Mouse (Mus musculus) hindbrain, embryonic 12.5 days (tissue): ENCODE data around the gene Gm18596. TPM values are rescaled to one million over a fixed set of nuclear protein-coding genes. Genes with fewer than 3 reads are reported as not detected.

Experiments used
- ATAC-seq: fragments of 200-750 bp; cut with Nextera tagmentation; 2 replicates; pipeline ENCODE4 v1.8.0; 2017; ENCODE audit warnings: moderate TSS enrichment; ENCODE audit not compliant: low FRiP score
- H3K27ac ChIP-seq: fragments of 300-500 bp; sonication (generic); 2 replicates; pipeline ENCODE4 v1.5.1; 2016; ENCODE audit warnings: mild to moderate bottlenecking
- H3K27me3 ChIP-seq: fragments of 300-500 bp; sonication (generic); 2 replicates; pipeline ENCODE4 v1.6.1; 2016; ENCODE audit warnings: mild to moderate bottlenecking
- H3K36me3 ChIP-seq: fragments of 300-500 bp; sonication (generic); 2 replicates; pipeline ENCODE4 v1.6.1; 2016; ENCODE audit warnings: mild to moderate bottlenecking
- H3K4me1 ChIP-seq: fragments of 300-500 bp; sonication (generic); 2 replicates; pipeline ENCODE4 v1.6.1; 2016
- H3K4me2 ChIP-seq: fragments of 300-500 bp; sonication (generic); replicated peaks from 2 replicates; pipeline ENCODE4 v1.6.1; 2016; ENCODE audit warnings: mild to moderate bottlenecking
- H3K4me3 ChIP-seq: fragments of 300-500 bp; sonication (generic); 2 replicates; pipeline ENCODE4 v1.5.1; 2016; ENCODE audit warnings: mild to moderate bottlenecking
- H3K9ac ChIP-seq: fragments of 300-500 bp; sonication (generic); 2 replicates; pipeline ENCODE4 v1.6.1; 2016; ENCODE audit warnings: mild to moderate bottlenecking, moderate library complexity
- H3K9me3 ChIP-seq: fragments of 300-500 bp; sonication (generic); replicated peaks from 2 replicates; pipeline ENCODE4 v1.6.1; 2016; ENCODE audit warnings: mild to moderate bottlenecking
- WGBS: fragments of 180-500 bp; shearing (Covaris S2); methylation state at CpG from one replicate; pipeline ENCODE4 v1.1.7; 2016; 5-methylcytosine and 5-hydroxymethylcytosine counted together
- polyA plus RNA-seq: library from polyadenylated mRNA; unstranded; fragments of >200 nt; fragmentation: Nextera tagmentation; extraction: Ambion mirVana; gene quantifications from 2 replicates; pipeline ENCODE4 v1.2.1, GENCODE M21; 2016

Gm18596 gene
- polyA plus RNA-seq, 1 experiment from 2014 or later: not detected

- no peak for ATAC-seq
- H3K4me3 ChIP-seq: no peak within 1 kb of the TSS
- H3K27me3 ChIP-seq: 0 out of 2 replicates have a peak, but pooled peaks cover 5% of the 10 kb centered on the region
- no peaks in the 10 kb centered on the region for H3K36me3 ChIP-seq
- H3K9me3 ChIP-seq: 0 out of 2 replicates have a peak, but pooled peaks cover 3% of the 10 kb centered on the region
- 40% methylated on average over 4 of the region's 4 CpGs for WGBS
- no peak within 1 kb of the TSS for H3K27ac ChIP-seq
- no peak within 1 kb of the TSS for H3K9ac ChIP-seq
- peaks cover 4% of the 10 kb centered on the region for H3K4me1 ChIP-seq
- H3K4me2 ChIP-seq: no peak within 1 kb of the TSS
Measured at GRCm38 (mm10) chr10:77697133-77697532, 45.3 kb downstream of the Gm18596 start, which contains the start of gene Gm9508. Gene Gm9508, minus strand, starts transcription at chr10:77697233.

Other genes starting within 250 kb of the Gm18596 start
- gene Fam207a, start 226.9 kb downstream of the Gm18596 start, polyA plus RNA-seq: 47.3 and 48.0 TPM in 2 replicates
- gene Itgb2, start 212.4 kb downstream of the Gm18596 start, polyA plus RNA-seq: 0.70 and 1.6 TPM in 2 replicates
- gene Pttg1ip, start 160.9 kb downstream of the Gm18596 start, polyA plus RNA-seq: 77.2 and 78.8 TPM in 2 replicates
- gene Sumo3, start 136.5 kb downstream of the Gm18596 start, polyA plus RNA-seq: 276 and 287 TPM in 2 replicates
- 13.2 and 13.3 TPM in 2 replicates for gene Gm49325, start 136.4 kb downstream of the Gm18596 start, polyA plus RNA-seq
- gene Ube2g2, start 120.4 kb downstream of the Gm18596 start, polyA plus RNA-seq: 81.6 and 82.3 TPM in 2 replicates
- gene Tspear, start 56.1 kb downstream of the Gm18596 start, polyA plus RNA-seq: 0.48 and 1.2 TPM in 2 replicates
- not detected in 2 replicates for gene Gm19402, start 51.9 kb downstream of the Gm18596 start, polyA plus RNA-seq
- gene Gm9508, start 45.4 kb downstream of the Gm18596 start, polyA plus RNA-seq: not detected in 2 replicates
- gene Gm10272, start 36.0 kb downstream of the Gm18596 start, polyA plus RNA-seq: not detected in 2 replicates
- gene Gm10024, start 31.2 kb downstream of the Gm18596 start, polyA plus RNA-seq: not detected in 2 replicates
- gene Gm10142, start 26.8 kb downstream of the Gm18596 start, polyA plus RNA-seq: not detected in 2 replicates
- not detected in 2 replicates for gene Krtap12-1, start 22.0 kb downstream of the Gm18596 start, polyA plus RNA-seq
- gene Gm10100, start 16.2 kb downstream of the Gm18596 start, polyA plus RNA-seq: not detected in 2 replicates
- gene Gm9736, start 8.7 kb upstream of the Gm18596 start, polyA plus RNA-seq: not detected in 2 replicates
- gene Gm3233, start 17.0 kb upstream of the Gm18596 start, polyA plus RNA-seq: not detected in 2 replicates
- not detected in 2 replicates for gene Gm3238, start 28.7 kb upstream of the Gm18596 start, polyA plus RNA-seq
- not detected in 2 replicates for gene Gm7138, start 34.3 kb upstream of the Gm18596 start, polyA plus RNA-seq
- gene Gm3250, start 39.9 kb upstream of the Gm18596 start, polyA plus RNA-seq: not detected in 2 replicates
- not detected in 2 replicates for gene Gm7137, start 45.6 kb upstream of the Gm18596 start, polyA plus RNA-seq
- gene Gm9639, start 52.4 kb upstream of the Gm18596 start, polyA plus RNA-seq: not detected in 2 replicates
- not detected in 2 replicates for gene Gm19668, start 56.5 kb upstream of the Gm18596 start, polyA plus RNA-seq
- not detected in 2 replicates for gene Gm9507, start 69.2 kb upstream of the Gm18596 start, polyA plus RNA-seq
- 0.31 TPM in 1 of 2 replicates, not detected in the other for gene Gm2696, start 72.0 kb upstream of the Gm18596 start, polyA plus RNA-seq
- gene Krtap10-4, start 84.5 kb upstream of the Gm18596 start, polyA plus RNA-seq: not detected in 2 replicates
- not detected in 2 replicates for gene Krtap10-10, start 93.3 kb upstream of the Gm18596 start, polyA plus RNA-seq
- gene Gm36176, start 104.2 kb upstream of the Gm18596 start, polyA plus RNA-seq: not detected in 2 replicates
- gene Gm10318, start 110.2 kb upstream of the Gm18596 start, polyA plus RNA-seq: not detected in 2 replicates
- not detected in 2 replicates for gene Gm3285, start 119.3 kb upstream of the Gm18596 start, polyA plus RNA-seq
- 6.8 and 7.4 TPM in 2 replicates for gene Lrrc3, start 159.9 kb upstream of the Gm18596 start, polyA plus RNA-seq
- 1.3 and 1.4 TPM in 2 replicates for gene Trpm2, start 227.9 kb upstream of the Gm18596 start, polyA plus RNA-seq
- 33.8 and 34.8 TPM in 2 replicates for gene 1810043G02Rik, start 235.9 kb upstream of the Gm18596 start, polyA plus RNA-seq